Mouse (Mus musculus) forebrain, embryonic 16.5 days (tissue): ENCODE results near the gene Clstn3. TPM values are rescaled to one million over a fixed set of nuclear protein-coding genes. Genes with fewer than 3 reads are reported as not detected.
"Not testable (repeated sequence)": the region's sequence is repeated elsewhere in the genome, so short reads cannot be mapped to it uniquely, and the experiment has no call there.

Experiments
- ATAC-seq: fragments of 200-750 bp; cut with Nextera tagmentation; 2 replicates; pipeline ENCODE4 v1.8.0; 2017; ENCODE audit warnings: mild to moderate bottlenecking, moderate library complexity
- H3K27ac ChIP-seq: fragments of 300-500 bp; sonication (generic); 2 replicates; pipeline ENCODE4 v1.5.1; 2014; ENCODE audit warnings: low read length, control low read depth
- H3K27me3 ChIP-seq: fragments of 300-500 bp; sonication (generic); replicated peaks from 2 replicates; pipeline ENCODE4 v1.6.1; 2014; ENCODE audit warnings: low read length; ENCODE audit not compliant: control insufficient read depth, insufficient read depth
- H3K36me3 ChIP-seq: fragments of 300-500 bp; sonication (generic); 2 replicates; pipeline ENCODE4 v1.6.1; 2014; ENCODE audit not compliant: control insufficient read depth, insufficient read depth
- H3K4me1 ChIP-seq: fragments of 300-500 bp; sonication (generic); replicated peaks from 2 replicates; pipeline ENCODE4 v1.6.1; 2014; ENCODE audit warnings: low read length; ENCODE audit not compliant: control insufficient read depth, insufficient read depth
- H3K4me2 ChIP-seq: fragments of 300-500 bp; sonication (generic); 2 replicates; pipeline ENCODE4 v1.6.1; 2014; ENCODE audit warnings: mild to moderate bottlenecking, low read length, control low read depth
- H3K4me3 ChIP-seq: fragments of 300-500 bp; sonication (generic); replicated peaks from 2 replicates; pipeline ENCODE4 v1.5.1; 2014; ENCODE audit warnings: mild to moderate bottlenecking, low read length, control low read depth
- H3K9ac ChIP-seq: fragments of 300-500 bp; sonication (generic); replicated peaks from 2 replicates; pipeline ENCODE4 v1.6.1; 2014; ENCODE audit warnings: low read depth, low read length, control low read depth
- H3K9me3 ChIP-seq: fragments of 300-500 bp; sonication (generic); 2 replicates; pipeline ENCODE4 v1.6.1; 2016; ENCODE audit warnings: low read length; ENCODE audit not compliant: control insufficient read depth
- WGBS: fragments of 180-500 bp; shearing (Covaris S2); extraction: QIAGEN DNeasy Blood & Tissue Kit; methylation state at CpG from one replicate; pipeline ENCODE4 v1.1.7; 2014; 5-methylcytosine and 5-hydroxymethylcytosine counted together
- polyA plus RNA-seq: library from polyadenylated mRNA; unstranded; fragments of >200 nt; fragmentation: Nextera tagmentation; extraction: Ambion mirVana; gene quantifications from 2 replicates; pipeline ENCODE4 v1.2.1, GENCODE M21; 2015

Gene Clstn3
- 62.8 and 90.9 TPM in 2 replicates for polyA plus RNA-seq

DNA sequence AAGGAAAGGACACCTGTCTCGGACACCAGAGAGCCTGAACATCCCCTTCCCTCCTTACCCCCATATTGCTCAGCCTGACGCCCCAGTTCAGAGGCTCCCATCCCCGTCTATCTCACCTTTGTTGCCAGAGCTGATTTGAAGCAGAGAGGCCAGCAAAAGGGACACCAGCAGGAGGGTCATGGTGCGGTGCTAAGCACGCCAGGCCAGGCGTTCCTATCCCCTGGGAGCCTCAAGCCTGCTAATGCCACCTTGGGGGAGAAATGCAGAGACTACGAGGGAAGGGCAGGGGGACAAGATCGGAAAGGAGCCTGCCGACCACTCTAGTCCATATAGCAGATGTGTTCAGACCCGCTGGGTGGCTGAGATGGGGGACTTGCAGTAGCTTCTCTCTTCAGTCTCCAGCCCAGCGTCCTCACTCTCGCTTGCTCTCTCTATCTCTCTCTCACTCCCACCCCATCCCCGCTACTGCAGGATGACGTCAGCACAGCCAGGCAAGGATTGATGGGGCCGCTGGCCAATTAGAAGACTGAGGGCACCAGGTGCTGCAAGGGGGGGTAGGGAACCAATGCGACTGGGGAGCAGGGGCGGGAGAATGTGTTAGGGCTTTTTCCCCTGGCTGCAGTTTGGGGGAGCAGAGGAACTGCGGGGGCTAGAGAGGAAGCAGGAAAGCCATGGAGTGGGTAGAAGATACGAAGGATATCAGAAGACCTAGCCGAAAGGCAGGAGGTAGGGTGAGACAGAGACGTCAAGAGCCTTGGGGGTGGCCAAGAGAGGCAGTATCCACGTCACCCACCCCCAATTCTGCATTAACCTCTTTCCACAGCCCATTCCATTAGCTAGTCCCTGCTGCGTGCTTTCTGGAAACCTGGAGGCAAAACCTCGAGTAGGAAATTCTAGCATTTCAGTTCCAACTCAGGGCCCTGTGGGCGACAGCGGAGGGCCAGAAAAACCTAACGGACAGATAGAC, at the start of gene Clstn3:
Clstn3 (minus strand) TSS at position 490 of the 967 bp plus-strand sequence.
- ATAC-seq: peak; percentile 98
- Histone ChIP-seq H3K4me2 (peak within 1 kb of the TSS; percentile 86), H3K4me1 (peaks cover 11% of the 10 kb centered on the region), H3K36me3 (no peaks in the 10 kb centered on the region), H3K9me3 (no peaks in the 10 kb centered on the region), H3K4me3 (peak within 1 kb of the TSS; percentile 62), H3K27ac (peak within 1 kb of the TSS; percentile 81), H3K9ac (peak within 1 kb of the TSS; percentile 79), H3K27me3 (no peaks in the 10 kb centered on the region)
- 3% methylated on average over 27 of the region's 27 CpGs for WGBS

- no peak within 1 kb of the TSS for H3K27ac ChIP-seq
- H3K4me2 ChIP-seq: peak within 1 kb of the TSS; percentile 32
- WGBS: 7% methylated on average over 6 of the region's 6 CpGs
- no peak within 1 kb of the TSS for H3K9ac ChIP-seq
- no peak within 1 kb of the TSS for H3K4me3 ChIP-seq
- no peaks in the 10 kb centered on the region for H3K9me3 ChIP-seq
- no peak for ATAC-seq
- H3K27me3 ChIP-seq: no peaks in the 10 kb centered on the region
- no peaks in the 10 kb centered on the region for H3K4me1 ChIP-seq
- H3K36me3 ChIP-seq: no peaks in the 10 kb centered on the region
Measured at GRCm38 (mm10) chr6:124512355-124512836, 47.8 kb upstream of the Clstn3 start, which contains the start of gene C1ra. TSS of gene C1ra (plus strand) at chr6:124512405.

DNA sequence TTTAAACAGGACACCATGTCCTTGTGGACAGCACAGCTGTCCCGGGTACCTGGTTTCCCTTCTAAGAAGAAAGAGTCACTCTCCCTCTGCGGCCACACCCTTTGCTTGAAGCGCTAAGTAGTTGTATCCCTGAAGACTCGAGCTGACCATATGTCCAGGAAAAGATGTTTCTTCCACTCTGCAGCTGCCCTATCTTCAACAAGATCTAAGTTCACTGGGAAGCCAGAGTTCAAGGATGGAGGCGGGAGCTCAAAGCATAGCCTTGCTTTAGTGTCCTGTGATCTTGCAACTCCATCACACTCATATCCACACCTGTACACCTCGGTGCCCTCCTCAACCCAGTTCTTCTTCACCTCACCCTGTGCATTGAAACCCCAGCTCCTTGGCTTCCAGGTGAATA, 47.3 kb upstream of the Clstn3 start:
- H3K36me3 ChIP-seq: no peaks in the 10 kb centered on the region
- no peak overlapping the region for H3K9ac ChIP-seq
- WGBS: 70% methylated on average over 6 of the region's 6 CpGs
- no peaks in the 10 kb centered on the region for H3K9me3 ChIP-seq
- H3K4me1 ChIP-seq: no peaks in the 10 kb centered on the region
- no peak overlapping the region for H3K4me3 ChIP-seq
- H3K4me2 ChIP-seq: no peak overlapping the region
- H3K27ac ChIP-seq: no peak overlapping the region
- no peaks in the 10 kb centered on the region for H3K27me3 ChIP-seq
- ATAC-seq: no peak

- not testable (repeated sequence) for H3K27ac ChIP-seq, ATAC-seq, H3K4me1 ChIP-seq, H3K9me3 ChIP-seq, H3K4me2 ChIP-seq, H3K27me3 ChIP-seq, H3K36me3 ChIP-seq, H3K9ac ChIP-seq, H3K4me3 ChIP-seq
- 91% methylated on average over 5 of the region's 5 CpGs for WGBS
Measured at GRCm38 (mm10) chr6:124509192-124509591, 44.6 kb upstream of the Clstn3 start.

GRCm38 (mm10) chr6:124508292-124508691, 43.7 kb upstream of the Clstn3 start:
- no peaks in the 10 kb centered on the region for H3K27me3 ChIP-seq
- no peak overlapping the region for H3K9ac ChIP-seq
- no peaks in the 10 kb centered on the region for H3K4me1 ChIP-seq
- ATAC-seq: no peak
- no peaks in the 10 kb centered on the region for H3K36me3 ChIP-seq
- no peak overlapping the region for H3K4me2 ChIP-seq
- H3K27ac ChIP-seq: no peak overlapping the region
- no peak overlapping the region for H3K4me3 ChIP-seq
- H3K9me3 ChIP-seq: no peaks in the 10 kb centered on the region
- 85% methylated on average over 10 of the region's 10 CpGs for WGBS

- no peaks in the 10 kb centered on the region for H3K4me1 ChIP-seq
- H3K9ac ChIP-seq: no peak overlapping the region
- no peak for ATAC-seq
- 77% methylated on average over 6 of the region's 6 CpGs for WGBS
- no peaks in the 10 kb centered on the region for H3K36me3 ChIP-seq
- H3K9me3 ChIP-seq: no peaks in the 10 kb centered on the region
- H3K4me2 ChIP-seq: no peak overlapping the region
- no peak overlapping the region for H3K4me3 ChIP-seq
- H3K27ac ChIP-seq: no peak overlapping the region
- no peaks in the 10 kb centered on the region for H3K27me3 ChIP-seq
Measured at GRCm38 (mm10) chr6:124506991-124507390, 42.4 kb upstream of the Clstn3 start.

DNA sequence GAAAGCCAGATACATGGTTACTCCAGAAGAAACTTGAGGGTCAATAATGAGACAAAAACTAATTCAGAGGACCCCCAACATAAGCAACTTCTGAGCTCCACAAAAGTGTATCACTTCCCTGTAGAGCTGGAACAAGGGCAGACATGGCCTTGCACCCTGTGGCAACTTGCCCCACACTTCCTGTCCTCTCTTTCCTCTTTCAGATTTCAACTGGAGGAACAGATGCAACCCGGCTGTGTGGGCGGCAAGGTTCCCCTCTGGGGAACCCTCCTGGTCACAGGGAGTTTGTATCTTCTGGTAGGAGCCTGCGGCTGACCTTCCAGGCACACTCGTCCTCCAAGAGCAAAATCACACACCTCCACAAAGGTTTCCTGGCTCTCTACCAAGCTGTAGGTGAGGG, 40.4 kb upstream of the Clstn3 start:
- H3K4me1 ChIP-seq: no peaks in the 10 kb centered on the region
- no peak overlapping the region for H3K9ac ChIP-seq
- ATAC-seq: no peak
- 90% methylated on average over 4 of the region's 4 CpGs for WGBS
- H3K27ac ChIP-seq: no peak overlapping the region
- no peak overlapping the region for H3K4me3 ChIP-seq
- H3K9me3 ChIP-seq: no peaks in the 10 kb centered on the region
- H3K4me2 ChIP-seq: no peak overlapping the region
- H3K36me3 ChIP-seq: no peaks in the 10 kb centered on the region
- no peaks in the 10 kb centered on the region for H3K27me3 ChIP-seq

- H3K4me3 ChIP-seq: no peak overlapping the region
- H3K27me3 ChIP-seq: no peaks in the 10 kb centered on the region
- H3K36me3 ChIP-seq: no peaks in the 10 kb centered on the region
- H3K9me3 ChIP-seq: no peaks in the 10 kb centered on the region
- H3K4me1 ChIP-seq: no peaks in the 10 kb centered on the region
- H3K27ac ChIP-seq: no peak overlapping the region
- no peak overlapping the region for H3K9ac ChIP-seq
- H3K4me2 ChIP-seq: no peak overlapping the region
- no peak for ATAC-seq
- WGBS: 93% methylated on average over 5 of the region's 5 CpGs
Measured at GRCm38 (mm10) chr6:124502021-124502420, 37.4 kb upstream of the Clstn3 start.

GRCm38 (mm10) chr6:124501473-124501872, 36.9 kb upstream of the Clstn3 start:
- no peak overlapping the region for H3K4me2 ChIP-seq
- no peaks in the 10 kb centered on the region for H3K9me3 ChIP-seq
- no peak for ATAC-seq
- no peak overlapping the region for H3K9ac ChIP-seq
- no peaks in the 10 kb centered on the region for H3K27me3 ChIP-seq
- H3K4me1 ChIP-seq: no peaks in the 10 kb centered on the region
- WGBS: 87% methylated on average over 4 of the region's 4 CpGs
- no peaks in the 10 kb centered on the region for H3K36me3 ChIP-seq
- no peak overlapping the region for H3K4me3 ChIP-seq
- no peak overlapping the region for H3K27ac ChIP-seq
